Mouse (Mus musculus): ENCODE measurements around the gene Atp1a3.

The Atp1a3 gene

GRCm38 (mm10) chr7:25003820-25004388, 1.9 kb downstream of the Atp1a3 start:
- DNase-seq (ENCODE audit: low read depth, low spot score): no peak

GRCm38 (mm10) chr7:25003291-25003690, 2.5 kb downstream of the Atp1a3 start:
- DNase-seq (ENCODE audit: low read depth, low spot score): no peak

- DNase-seq (ENCODE audit: low read depth, low spot score): no peak
Measured at GRCm38 (mm10) chr7:25000711-25001110, 5.0 kb downstream of the Atp1a3 start.

GRCm38 (mm10) chr7:25000211-25000610, 5.5 kb downstream of the Atp1a3 start:
- DNase-seq (ENCODE audit: low read depth, low spot score): no peak

- no peak for DNase-seq (ENCODE audit: low read depth, low spot score)
Measured at GRCm38 (mm10) chr7:24993081-24993480, 12.7 kb downstream of the Atp1a3 start.

- DNase-seq (ENCODE audit: low read depth, low spot score): no peak
Measured at GRCm38 (mm10) chr7:24990478-24990877, 15.3 kb downstream of the Atp1a3 start.

GRCm38 (mm10) chr7:24987941-24988340, 17.8 kb downstream of the Atp1a3 start:
- no peak for DNase-seq (ENCODE audit: low read depth, low spot score)

- no peak for DNase-seq (ENCODE audit: low read depth, low spot score)
Measured at GRCm38 (mm10) chr7:24985799-24986198, 20.0 kb downstream of the Atp1a3 start.

GRCm38 (mm10) chr7:24984307-24984706, 21.5 kb downstream of the Atp1a3 start:
- DNase-seq (ENCODE audit: low read depth, low spot score): no peak

- DNase-seq (ENCODE audit: low read depth, low spot score): no peak
Measured at GRCm38 (mm10) chr7:24983396-24983795, 22.4 kb downstream of the Atp1a3 start.

GRCm38 (mm10) chr7:24980439-24980838, 25.3 kb downstream of the Atp1a3 start:
- DNase-seq (ENCODE audit: low read depth, low spot score): no peak

- no peak for DNase-seq (ENCODE audit: low read depth, low spot score)
Measured at GRCm38 (mm10) chr7:24978781-24979180, 27.0 kb downstream of the Atp1a3 start.

- DNase-seq (ENCODE audit: low read depth, low spot score): peak; percentile 62
Measured at GRCm38 (mm10) chr7:24974893-24975595, 30.7 kb downstream of the Atp1a3 start.

GRCm38 (mm10) chr7:24973902-24974301, 31.9 kb downstream of the Atp1a3 start:
- no peak for DNase-seq (ENCODE audit: low read depth, low spot score)

- DNase-seq (ENCODE audit: low read depth, low spot score): no peak
Measured at GRCm38 (mm10) chr7:24973208-24973607, 32.5 kb downstream of the Atp1a3 start.

- DNase-seq (ENCODE audit: low read depth, low spot score): peak; percentile 91
Measured at GRCm38 (mm10) chr7:24971972-24972893, 33.5 kb downstream of the Atp1a3 start, which contains the start of gene Rabac1. Gene Rabac1 (minus strand): TSS chr7:24972754.

GRCm38 (mm10) chr7:24971261-24971971, 34.3 kb downstream of the Atp1a3 start:
- peak; percentile 48 for DNase-seq (ENCODE audit: low read depth, low spot score)

- DNase-seq (ENCODE audit: low read depth, low spot score): no peak
Measured at GRCm38 (mm10) chr7:24970341-24970740, 35.4 kb downstream of the Atp1a3 start.

- DNase-seq (ENCODE audit: low read depth, low spot score): no peak
Measured at GRCm38 (mm10) chr7:24969805-24970204, 36.0 kb downstream of the Atp1a3 start.

- no peak for DNase-seq (ENCODE audit: low read depth, low spot score)
Measured at GRCm38 (mm10) chr7:24968463-24968862, 37.3 kb downstream of the Atp1a3 start.

GRCm38 (mm10) chr7:24967966-24968365, 37.8 kb downstream of the Atp1a3 start:
- DNase-seq (ENCODE audit: low read depth, low spot score): no peak
